ENCODE assay signal across 19 mouse cellular contexts in genomic region chr8:124976211-124976610, GRCm38 (mm10).
"Had no signal": no experiment of that assay in that cellular context is flagged by ENCODE, and none has a peak within 500 bp of the region (broad histone marks: within the 10 kb centered on the region; RNA-seq: fewer than 3 reads in every experiment).

No protein-coding gene starts in this region.

- H3K4me1 ChIP-seq: lung, embryonic 15.5 days; midbrain, embryonic 13.5 days; midbrain, embryonic 15.5 days; neural tube, embryonic 13.5 days; neural tube, embryonic 15.5 days had no signal

- H3K4me2 ChIP-seq: lung, embryonic 15.5 days; midbrain, embryonic 11.5 days; midbrain, embryonic 13.5 days; midbrain, embryonic 15.5 days; neural tube, embryonic 13.5 days; neural tube, embryonic 15.5 days had no signal

- DNase-seq: lung, adult 2 months; lung, postnatal 14 days; lung, postnatal 36 days; right cerebral cortex, adult 18-20 months; right cerebral cortex, postnatal 25 days; right cerebral cortex, postnatal 4 days; spleen, adult 18-20 months; thymus, adult 18-20 months; thymus, postnatal 14 days; thymus, postnatal 36 days had no signal

- H3K9ac ChIP-seq: lung, embryonic 15.5 days; midbrain, embryonic 13.5 days; midbrain, embryonic 15.5 days; neural tube, embryonic 13.5 days; neural tube, embryonic 15.5 days had no signal

- ATAC-seq: lung, postnatal 0 days; midbrain, embryonic 13.5 days; midbrain, embryonic 15.5 days had no signal

- H3K27me3 ChIP-seq: lung, embryonic 15.5 days; midbrain, embryonic 13.5 days; midbrain, embryonic 15.5 days; neural tube, embryonic 13.5 days; neural tube, embryonic 15.5 days had no signal

- H3K27ac ChIP-seq: lung, embryonic 15.5 days; macrophage; midbrain, embryonic 13.5 days; midbrain, embryonic 15.5 days; neural tube, embryonic 13.5 days; neural tube, embryonic 15.5 days had no signal

- H3K4me3 ChIP-seq: lung, embryonic 15.5 days; megakaryocyte, embryonic 14.5 days; midbrain, embryonic 13.5 days; midbrain, embryonic 15.5 days; neural tube, embryonic 13.5 days; neural tube, embryonic 15.5 days had no signal

- H3K36me3 ChIP-seq: lung, embryonic 15.5 days; midbrain, embryonic 13.5 days; midbrain, embryonic 15.5 days; neural tube, embryonic 13.5 days; neural tube, embryonic 15.5 days had no signal

- H3K9me3 ChIP-seq: lung, embryonic 15.5 days; midbrain, embryonic 15.5 days; neural tube, embryonic 15.5 days had no signal
